Mouse (Mus musculus) kidney, adult 9 months (tissue): ENCODE data around the gene Csnk1d.

Source experiments
- DNase-seq: peaks from one replicate; pipeline ENCODE4 v3.0.0; 2022

Gene Csnk1d

GRCm38 (mm10) chr11:120990951-120991526, at the start of gene Csnk1d:
Csnk1d (minus strand) TSS chr11:120991330.
- DNase-seq, result peak; percentile 99

- DNase-seq, result no peak
These were observed 48.2 kb upstream of the Csnk1d start, which contains the start of gene Cd7 for GRCm38 (mm10) chr11:121039302-121039701. Cd7 (minus strand) TSS chr11:121039418.

GRCm38 (mm10) chr11:121038366-121039240, 47.5 kb upstream of the Csnk1d start:
- DNase-seq, result no peak

GRCm38 (mm10) chr11:121033118-121033517, 42.0 kb upstream of the Csnk1d start:
- DNase-seq, result no peak

- no peak for DNase-seq
These were observed 36.1 kb upstream of the Csnk1d start for GRCm38 (mm10) chr11:121027259-121027658.

GRCm38 (mm10) chr11:121024163-121024562, 33.0 kb upstream of the Csnk1d start:
- no peak for DNase-seq

GRCm38 (mm10) chr11:121019501-121019900, 28.4 kb upstream of the Csnk1d start:
- DNase-seq, result no peak

- peak; percentile 88 for DNase-seq
These were observed 26.6 kb upstream of the Csnk1d start for GRCm38 (mm10) chr11:121017703-121018102.

GRCm38 (mm10) chr11:121015472-121015871, 24.3 kb upstream of the Csnk1d start:
- DNase-seq, result no peak

GRCm38 (mm10) chr11:121014896-121015300, 23.8 kb upstream of the Csnk1d start:
- peak; percentile 34 for DNase-seq

GRCm38 (mm10) chr11:121013656-121014055, 22.5 kb upstream of the Csnk1d start:
- DNase-seq, result no peak

GRCm38 (mm10) chr11:121010044-121010755, 19.1 kb upstream of the Csnk1d start:
- no peak for DNase-seq

- no peak for DNase-seq
These were observed 15.1 kb upstream of the Csnk1d start for GRCm38 (mm10) chr11:121006184-121006583.

GRCm38 (mm10) chr11:121004281-121004680, 13.2 kb upstream of the Csnk1d start:
- DNase-seq, result no peak

- peak; percentile 47 for DNase-seq
These were observed 10.8 kb upstream of the Csnk1d start for GRCm38 (mm10) chr11:121001966-121002365.

GRCm38 (mm10) chr11:120994741-120995140, 3.6 kb upstream of the Csnk1d start:
- no peak for DNase-seq

GRCm38 (mm10) chr11:120993586-120993985, 2.5 kb upstream of the Csnk1d start:
- no peak for DNase-seq

- DNase-seq, result no peak
These were observed 1.9 kb upstream of the Csnk1d start for GRCm38 (mm10) chr11:120993080-120993479.

GRCm38 (mm10) chr11:120991791-120992190, 661 bp upstream of the Csnk1d start:
- DNase-seq, result no peak

- DNase-seq, result peak; percentile 61
These were observed 876 bp downstream of the Csnk1d start for GRCm38 (mm10) chr11:120990126-120990781.

- peak; percentile 31 for DNase-seq
These were observed 1.6 kb downstream of the Csnk1d start for GRCm38 (mm10) chr11:120989523-120989922.

- no peak for DNase-seq
These were observed 2.7 kb downstream of the Csnk1d start for GRCm38 (mm10) chr11:120988410-120988809.

GRCm38 (mm10) chr11:120987608-120988007, 3.5 kb downstream of the Csnk1d start:
- peak; percentile 31 for DNase-seq
